Mouse (Mus musculus) granulocyte monocyte progenitor cell, adult 5-6 weeks (primary cell): ENCODE data around the gene Mdga1. TPM values are rescaled to one million over a fixed set of nuclear protein-coding genes. Genes with fewer than 3 reads are reported as not detected.

ENCODE experiments used
- ATAC-seq: replicated peaks from 2 replicates; pipeline ENCODE4 v1.8.0; 2016; ENCODE audit warnings: mild to moderate bottlenecking, moderate TSS enrichment, inconsistent platforms; ENCODE audit not compliant: poor library complexity, severe bottlenecking
- total RNA-seq, 2 experiments: library from RNA; stranded (forward) in 1 of 2; stranded (reverse) in 1 of 2; fragments of 200-712, 200-1000 nt in 1 of 2; fragments of >200 nt in 1 of 2; fragmentation: Nextera tagmentation in 1 of 2; gene quantifications; 2 replicates each; pipeline ENCODE4 v1.2.3; 2014 to 2017

Gene Mdga1
- total RNA-seq, 2 experiments from 2014 or later = 7.8 to 14.8 TPM

DNA sequence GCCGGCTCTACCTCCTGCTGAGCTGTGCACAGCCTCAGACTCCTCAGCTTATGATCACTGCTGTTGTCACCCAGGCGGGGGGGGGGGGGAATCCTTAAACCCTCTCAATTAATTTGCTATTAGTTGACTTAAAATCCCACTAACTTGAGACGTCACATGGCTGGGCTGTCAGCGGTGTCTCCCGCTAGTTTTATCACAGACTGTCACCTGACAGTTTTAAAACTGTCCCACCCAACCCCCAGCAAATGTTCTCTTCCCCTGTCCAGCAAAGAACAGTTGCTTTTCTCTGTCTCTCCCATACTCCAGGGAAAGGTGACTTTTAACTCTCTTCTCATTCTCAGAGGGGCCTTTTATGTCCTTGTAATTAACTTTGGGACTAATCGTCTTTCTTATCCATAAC is 115.5 kb downstream of the Mdga1 start:
- ATAC-seq = no peak

DNA sequence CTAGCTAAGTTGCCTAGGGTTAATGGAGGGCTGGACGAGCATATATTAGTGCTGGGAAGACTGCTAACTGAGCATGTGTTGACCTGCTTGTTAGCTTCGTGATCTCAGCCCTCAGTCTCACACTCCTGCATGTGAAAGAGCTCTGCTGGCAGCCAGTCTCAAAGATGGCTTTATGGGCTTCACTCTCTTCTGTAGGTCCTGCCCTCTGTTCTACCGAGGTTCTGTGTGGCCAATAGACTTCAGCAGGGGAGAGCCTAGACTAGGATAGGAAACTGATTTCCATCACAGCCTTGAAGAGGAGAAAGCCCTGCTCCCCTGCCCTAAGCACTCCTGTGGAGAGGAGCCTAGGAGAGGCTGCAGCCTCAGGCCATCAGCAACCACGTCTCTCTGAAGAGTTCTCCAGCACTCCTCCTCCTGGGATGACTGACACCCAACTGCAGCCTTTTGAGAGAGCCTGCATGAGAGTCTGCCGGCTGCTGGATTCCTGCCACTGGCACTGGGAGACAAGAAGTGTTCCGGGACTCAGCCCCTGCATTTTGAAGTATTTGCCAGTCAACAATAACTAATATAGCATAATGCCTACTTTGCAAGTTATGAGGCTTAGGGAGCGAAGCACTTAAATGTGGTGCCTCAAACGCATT is 116.9 kb downstream of the Mdga1 start:
- no peak for ATAC-seq

DNA sequence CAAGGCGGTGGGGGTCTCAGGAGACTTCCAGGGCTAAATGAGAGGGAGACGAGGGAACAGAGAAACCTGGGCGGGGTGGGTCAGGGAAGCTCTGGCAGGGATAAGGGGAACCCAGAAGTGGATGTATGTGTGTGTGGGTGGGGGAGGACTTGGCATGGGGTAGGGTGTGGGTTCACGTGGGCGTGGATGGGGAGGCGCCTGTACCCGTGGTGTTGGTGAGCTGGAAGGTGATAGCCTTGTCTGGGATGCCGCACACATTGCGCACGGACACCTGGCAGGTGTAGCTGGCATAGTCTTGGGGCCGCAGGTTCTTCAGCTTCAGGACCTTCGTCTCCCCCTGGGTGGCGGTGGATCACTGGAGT is 120.5 kb downstream of the Mdga1 start:
- ATAC-seq = no peak

DNA sequence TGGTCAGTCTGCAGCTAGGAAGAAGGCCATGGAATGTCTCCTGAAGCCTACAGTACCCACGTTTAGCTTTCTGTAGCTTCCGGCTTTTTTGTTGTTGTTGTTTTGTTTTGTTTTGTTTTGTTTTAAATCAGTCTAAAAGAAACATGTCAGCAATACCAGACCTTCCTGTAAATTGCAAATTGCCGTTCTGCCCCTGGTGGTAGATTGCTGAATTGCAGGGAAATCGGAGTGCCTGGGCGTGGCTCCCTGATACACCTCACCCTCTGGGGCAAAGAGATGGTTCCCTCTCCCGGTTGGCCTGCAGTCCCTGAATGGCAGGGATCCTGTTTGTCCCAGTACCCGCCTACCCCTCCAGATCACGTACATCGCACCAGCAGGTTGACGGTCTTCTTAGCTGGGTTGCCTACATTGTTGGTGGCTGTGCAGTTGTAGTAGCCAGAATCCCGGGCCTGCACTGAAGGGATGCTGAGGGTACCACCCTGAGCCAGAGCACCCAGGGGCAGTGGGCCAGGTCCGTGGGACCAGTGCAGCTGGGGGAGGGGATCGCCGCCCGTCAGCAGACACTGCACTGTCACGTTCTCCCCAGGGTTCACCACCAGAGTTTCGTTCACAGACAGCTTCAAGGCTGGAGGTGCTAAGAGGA is 121.0 kb downstream of the Mdga1 start:
- ATAC-seq = peak; percentile 68

DNA sequence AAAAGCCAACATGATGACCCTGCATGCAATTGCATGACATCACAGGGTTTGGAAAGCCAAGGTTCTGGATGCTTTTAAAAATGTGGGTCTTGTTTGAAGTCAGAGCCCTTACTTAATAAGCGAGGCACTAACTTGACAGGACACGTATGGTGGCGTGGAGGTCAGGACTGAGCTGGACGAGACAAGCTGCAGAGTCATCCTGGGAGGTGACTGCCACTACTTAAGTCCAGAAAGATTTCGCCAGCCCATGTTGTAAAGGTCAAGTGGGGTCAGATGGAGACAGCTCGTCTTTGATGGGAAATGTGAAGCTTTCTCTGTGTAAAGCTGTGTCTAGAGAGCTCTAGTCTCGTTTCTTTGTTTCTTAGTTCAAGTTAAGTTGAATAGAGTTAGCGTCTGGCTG is 122.6 kb downstream of the Mdga1 start:
- ATAC-seq = no peak

DNA sequence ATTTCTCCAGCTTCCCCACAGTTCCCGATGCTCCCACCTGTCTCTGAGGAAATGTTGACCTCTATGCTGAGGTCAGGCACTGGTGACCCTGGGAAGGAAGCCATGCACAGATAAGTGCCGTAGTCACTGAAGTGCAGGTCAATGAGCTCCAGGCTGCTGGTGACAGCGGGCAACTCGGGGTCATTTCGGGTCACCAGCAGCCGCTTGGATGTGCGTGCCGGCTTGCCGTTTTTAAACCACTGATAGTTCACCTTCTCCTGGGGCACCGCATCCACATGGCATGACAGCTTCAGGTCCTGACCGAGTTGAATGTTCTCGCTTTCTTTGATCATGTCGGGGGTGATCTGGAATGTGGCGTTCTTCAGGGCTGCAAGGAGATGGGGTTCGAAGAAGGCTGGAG is 123.6 kb downstream of the Mdga1 start:
- ATAC-seq = no peak

DNA sequence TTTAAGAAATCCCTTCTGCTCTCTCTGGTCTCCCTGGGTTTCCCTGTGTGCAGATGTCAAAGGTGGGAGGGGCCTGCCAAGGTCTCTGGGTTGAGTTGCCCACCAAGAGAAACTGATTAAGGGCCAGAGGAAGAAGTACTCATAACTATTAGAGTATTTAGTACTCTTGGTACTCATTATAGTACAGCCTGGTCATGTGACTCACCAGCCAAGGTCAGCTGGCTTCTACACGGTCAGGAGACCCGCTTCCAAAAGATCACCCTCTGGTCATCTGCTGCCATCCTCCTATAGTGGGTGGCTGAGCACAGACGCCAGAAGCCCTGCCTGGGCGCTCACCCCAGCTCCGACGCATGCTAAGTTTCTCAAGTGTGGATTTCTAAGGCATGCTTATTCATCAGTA is 124.9 kb downstream of the Mdga1 start:
- ATAC-seq = no peak

DNA sequence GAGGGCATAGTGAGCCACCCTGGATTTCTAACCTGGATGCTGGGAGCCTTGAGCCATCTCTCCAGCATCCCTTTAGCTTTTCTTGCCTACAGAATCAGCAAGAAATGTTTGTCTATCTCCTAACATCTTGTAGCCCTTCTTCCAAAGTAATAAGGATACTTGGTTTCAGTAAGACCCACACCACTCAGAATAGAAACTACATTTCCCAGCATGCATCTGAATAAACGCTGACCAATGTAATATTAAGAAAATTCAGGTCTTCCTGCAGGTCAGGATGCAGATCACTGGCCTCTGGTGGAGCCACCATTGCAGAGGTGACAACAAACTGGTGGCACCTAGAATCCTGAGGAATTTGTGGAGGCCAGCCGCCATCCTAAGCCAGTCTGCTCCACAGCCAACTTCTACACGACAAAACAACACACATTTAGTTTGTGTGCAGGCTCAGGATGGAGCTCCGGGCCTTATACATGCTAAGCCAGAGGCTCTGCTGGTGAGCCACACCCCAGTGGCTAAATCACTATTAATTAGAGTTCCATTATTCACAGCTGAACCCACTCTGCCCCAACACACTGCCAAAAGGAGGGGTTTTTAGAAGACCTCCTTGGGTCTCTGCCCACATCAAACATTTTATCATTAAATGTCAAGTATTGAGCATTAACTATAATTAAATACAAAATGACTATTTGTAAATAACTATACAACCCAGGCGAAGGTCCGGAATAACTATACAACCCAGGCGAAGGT is 126.3 kb downstream of the Mdga1 start:
- ATAC-seq = no peak

DNA sequence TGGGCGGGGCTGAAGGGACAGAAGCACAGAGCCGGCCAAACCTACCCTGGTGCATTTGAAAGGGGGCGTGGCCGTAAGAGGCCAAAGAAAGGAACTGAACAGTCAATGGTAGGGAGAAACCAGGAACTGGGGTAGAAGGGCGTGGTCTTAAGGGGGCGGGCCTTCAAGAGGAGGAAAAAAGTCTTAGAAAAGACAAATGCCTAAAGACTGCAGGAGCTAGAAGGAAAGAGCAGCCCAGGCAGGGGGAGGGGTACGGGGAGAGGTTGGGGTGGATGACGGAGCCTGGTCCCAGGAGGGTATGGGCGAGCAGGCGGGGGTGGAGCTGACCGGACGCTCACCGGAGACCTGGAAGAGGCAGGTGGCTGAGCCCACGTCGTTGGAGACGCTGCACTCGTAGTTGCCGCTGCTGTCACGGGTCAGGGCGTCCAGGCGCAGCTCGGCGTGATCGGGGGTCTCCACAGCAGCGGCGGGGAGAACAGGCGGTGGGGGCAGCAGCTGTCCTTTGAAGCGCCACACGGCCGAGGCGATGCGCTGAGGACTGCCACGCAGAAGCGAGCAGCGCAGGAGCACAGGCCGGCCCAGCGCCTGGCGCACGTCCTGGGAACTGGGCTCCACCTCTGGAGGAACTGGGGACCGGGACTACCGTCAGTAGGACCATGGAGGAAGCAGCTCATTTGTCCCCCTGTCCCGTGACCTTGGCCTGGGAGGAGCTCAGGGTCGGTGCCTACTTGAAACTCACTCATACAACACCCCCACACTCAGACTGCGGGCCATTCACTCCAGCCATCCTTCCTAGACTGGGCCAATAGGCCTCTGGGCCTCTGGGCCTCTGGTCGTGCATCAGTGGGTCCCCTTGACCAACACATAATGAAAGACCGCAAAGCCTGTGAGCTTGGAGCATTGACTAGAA is 127.9 kb downstream of the Mdga1 start:
- ATAC-seq = peak; percentile 72

DNA sequence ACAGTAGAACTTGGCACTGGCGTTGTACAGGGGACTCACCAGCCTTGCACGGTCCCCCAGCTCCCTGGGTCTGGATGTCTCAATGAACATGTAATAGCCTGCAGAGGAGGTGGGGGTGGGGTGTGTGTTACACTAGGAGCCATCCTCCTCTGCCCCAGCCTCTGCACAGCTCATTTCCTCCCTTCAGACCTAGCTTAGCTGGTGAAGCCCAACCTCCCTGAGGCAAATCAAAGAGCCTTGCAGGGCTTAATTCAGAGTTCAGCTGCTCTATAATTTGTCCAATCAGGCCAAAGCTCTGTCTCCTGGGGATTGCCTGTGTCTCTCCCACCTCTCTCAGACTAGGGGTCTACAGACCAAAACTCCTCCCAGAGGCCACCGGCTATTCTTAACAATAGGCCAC is 131.9 kb downstream of the Mdga1 start:
- ATAC-seq = peak; percentile 45

DNA sequence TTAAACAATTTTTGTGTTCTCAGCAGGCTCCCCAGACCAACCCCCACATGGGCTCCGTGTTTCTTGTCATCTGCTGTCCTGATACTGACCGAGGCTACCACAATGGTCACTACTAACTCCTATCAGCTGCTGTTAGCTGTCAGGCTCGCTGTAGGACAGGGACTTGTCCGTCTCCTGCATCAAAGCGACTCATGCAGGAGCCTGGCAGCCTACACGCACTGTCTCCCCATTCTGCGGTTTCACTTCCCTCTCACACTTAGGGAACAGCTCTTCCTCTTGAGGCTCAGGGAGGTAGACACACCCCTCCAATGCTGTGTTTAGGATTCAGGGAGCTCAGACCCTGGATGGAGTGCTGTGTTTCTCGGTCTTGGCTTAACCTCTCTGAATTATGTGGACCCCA is 132.4 kb downstream of the Mdga1 start:
- ATAC-seq = peak; percentile 73

DNA sequence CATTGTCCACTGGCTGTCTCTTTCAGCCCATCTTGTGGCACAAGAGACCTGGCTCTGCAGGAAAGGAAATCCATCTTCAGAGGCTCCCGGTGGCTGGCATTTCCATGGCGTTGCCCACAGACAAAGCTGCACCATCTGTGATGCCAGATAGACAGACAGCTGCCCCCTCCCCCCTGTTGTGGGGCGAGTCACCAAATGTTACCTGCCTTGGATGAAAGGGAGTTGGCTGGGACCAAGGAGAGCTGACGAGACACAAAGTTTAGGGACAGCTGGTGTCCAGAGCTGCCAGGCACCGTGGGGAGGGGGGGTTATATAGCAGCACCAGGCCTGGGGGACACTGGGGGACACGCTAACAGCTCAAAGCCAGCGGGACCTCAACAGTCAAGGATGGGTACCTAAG is 135.1 kb downstream of the Mdga1 start:
- ATAC-seq = no peak

DNA sequence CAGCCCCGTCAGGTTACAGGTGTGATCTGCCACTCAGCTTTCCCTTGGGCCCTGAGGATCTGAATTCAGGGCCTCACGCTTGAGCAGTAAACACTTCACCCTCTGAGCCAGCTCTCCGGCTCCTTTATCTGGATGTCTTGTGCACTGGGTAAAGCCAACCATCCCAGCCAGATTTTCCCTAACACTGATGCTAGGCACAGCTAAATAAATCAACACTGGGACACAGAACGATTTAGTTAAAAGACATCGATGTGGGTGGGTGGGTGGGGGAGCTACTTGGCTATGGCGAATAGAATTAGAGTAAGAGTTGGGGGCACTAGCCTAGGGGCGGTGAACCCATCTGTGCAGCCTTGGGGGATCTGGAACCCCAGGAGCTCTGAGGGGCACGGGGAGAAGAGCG is 135.6 kb downstream of the Mdga1 start:
- no peak for ATAC-seq

DNA sequence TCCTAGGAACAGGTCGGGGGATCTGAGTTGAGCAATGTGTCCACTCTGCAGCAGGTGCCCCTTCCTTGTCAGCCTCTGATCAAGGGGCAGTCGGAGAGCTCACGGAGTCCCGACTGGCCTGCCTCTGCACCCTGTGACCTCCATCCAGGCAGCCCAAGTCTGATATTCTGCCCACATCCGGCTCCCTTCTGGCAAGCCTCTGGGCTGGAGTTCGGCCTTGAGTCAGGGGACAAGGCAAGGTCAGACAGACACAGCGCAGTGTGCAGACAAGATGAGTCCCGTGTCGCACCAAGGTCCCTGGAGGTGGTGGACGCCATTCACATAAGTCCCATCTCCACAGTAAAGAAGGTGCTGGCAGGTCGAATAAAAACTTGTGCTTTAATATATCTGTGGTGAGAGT is 138.2 kb downstream of the Mdga1 start:
- no peak for ATAC-seq

DNA sequence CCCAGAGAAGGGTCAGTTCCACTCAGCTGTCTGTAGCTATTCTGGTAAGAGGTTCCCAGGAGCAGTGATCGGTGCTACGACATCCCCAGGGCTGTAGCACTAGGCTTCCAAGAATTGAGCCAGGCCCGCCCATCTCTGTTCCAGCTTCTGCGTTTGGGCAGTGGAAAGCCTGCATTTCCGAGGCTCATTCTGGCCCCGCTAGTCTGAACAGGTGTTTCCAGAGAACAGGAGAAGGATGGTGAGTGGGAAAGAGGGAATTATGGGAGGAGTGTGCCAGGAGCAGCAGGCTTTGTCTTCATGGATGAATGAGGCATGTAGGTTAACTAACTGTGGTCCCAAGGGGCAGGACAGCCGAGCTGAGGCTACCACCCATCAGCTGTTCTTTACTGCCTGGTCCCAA is 140.8 kb downstream of the Mdga1 start:
- ATAC-seq = no peak

DNA sequence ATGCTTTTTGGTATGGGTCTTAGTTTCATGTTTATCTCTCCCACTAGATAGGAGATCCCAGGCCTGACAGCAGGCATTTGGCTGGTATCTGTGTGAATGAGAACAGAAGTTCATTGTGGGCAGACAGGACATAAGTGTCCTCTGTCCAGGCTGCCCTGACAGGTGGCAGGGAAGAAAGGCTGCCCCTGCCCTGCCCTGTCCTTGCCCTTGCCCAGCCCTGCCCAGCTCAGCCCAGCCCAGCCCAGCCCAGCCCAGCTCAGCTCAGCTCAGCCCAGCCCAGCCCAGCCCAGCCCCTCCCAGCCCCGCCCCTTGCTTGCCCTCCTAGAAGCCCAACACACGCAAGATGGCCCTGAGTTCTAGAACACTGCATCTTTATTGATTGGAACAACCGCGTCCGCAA is 142.3 kb downstream of the Mdga1 start:
- ATAC-seq = no peak

DNA sequence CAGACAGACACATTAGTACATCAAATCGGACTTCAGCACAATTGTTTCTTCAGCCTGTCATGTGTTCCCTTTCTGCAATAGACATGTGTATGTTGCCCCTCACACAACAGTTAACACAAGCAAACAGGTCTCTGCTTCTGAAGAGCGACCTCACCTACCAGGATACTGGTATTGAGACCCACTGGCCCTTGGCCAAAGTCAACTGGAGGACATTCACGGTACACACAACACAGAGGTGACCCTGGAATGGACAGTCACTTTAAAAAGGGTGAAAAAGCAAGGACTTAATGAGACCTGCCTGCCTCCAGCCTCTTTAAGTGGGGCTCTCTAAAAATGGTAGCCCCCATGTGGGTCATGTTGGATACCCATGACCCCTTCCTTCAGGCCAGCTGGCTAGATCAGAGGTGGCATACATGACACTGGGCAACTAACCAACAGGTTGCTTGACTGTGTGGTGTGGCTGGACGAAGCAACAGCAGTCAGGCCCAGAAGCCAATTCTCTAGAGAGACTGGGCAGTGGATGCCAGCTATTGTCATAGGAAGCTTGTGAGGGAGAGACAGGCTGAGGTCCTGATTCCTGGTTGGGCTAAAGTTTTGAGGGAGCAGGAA is 145.3 kb downstream of the Mdga1 start:
- no peak for ATAC-seq

DNA sequence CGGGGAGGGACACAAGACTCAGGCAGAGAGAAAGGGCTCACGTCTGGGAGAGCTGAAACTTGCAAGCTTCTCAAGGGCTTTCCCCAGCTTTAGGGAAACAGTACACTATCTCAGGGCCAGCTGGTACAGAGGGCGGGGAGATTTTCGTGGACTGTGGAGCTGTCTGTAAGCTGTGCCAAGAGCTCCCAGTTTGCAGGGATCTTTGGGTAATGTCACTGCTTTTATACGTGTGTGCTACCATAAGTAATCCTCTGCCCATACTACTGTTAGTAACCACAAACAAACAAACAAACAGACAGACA is 145.7 kb downstream of the Mdga1 start:
- no peak for ATAC-seq

DNA sequence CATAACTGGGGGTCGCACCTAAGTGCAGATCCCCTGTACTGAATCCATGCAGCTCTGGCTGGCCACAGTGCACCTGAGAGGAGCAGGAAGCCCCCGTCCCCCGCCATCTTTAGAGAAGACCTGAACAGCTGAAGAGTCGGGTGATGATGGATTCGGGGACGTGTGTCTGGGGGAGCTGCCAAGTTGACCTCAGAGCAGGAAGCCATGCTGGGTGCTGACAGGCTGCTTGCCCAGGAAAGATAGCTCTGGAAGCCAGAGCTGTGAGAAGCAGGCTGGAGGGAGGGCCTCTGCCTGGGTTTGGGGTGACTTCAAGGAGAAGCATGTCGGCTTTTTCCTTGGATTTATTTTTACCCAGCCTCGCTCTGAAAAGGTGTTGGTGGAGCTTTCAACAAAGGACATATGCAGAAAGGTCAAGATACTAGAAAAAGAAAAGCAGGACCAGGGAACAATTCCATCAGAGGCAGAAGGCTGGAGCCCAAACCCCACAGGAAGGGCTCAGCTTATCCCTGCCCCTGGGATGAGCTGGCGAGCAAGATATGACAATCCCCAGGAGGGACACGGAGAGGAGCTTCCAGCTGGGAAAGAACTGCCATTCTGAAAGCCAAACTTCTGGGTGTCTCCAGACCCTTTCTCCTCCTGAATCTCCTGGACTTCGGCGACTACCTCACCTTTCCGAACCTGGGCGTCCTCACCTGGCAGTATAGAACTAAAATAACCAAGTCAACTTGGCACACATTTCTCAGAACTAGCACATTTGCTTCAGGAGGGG is 146.3 kb downstream of the Mdga1 start:
- ATAC-seq = no peak

DNA sequence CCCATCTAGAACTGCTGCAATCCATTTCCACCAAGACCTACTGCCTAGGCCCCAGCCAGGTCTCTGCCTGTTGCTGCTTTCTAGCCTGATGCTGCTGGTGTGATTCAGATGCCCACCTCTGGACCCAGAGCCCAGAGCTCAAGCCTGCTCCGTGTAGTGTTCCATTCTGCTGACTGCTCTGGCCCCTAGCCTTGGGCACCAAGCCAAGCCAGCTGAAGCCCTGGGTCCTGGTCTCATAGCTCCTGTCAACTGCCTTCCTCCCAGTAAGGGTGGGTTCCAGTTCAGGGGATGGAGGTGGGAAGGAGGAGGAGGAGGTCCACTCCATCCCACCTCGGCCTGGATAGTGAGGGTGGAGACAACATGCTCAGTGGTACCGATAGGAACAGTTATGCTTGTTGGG is 150.3 kb downstream of the Mdga1 start:
- ATAC-seq = no peak
